Mouse (Mus musculus) brain, embryonic 18.5 days (tissue): ENCODE results near the gene Cyp2c23.

Source experiments
- DNase-seq: peaks from one replicate; pipeline ENCODE4 v3.0.0-alpha.2; 2012; ENCODE audit warnings: low read depth, low spot score

Cyp2c23 gene

GRCm38 (mm10) chr19:43972129-43972528, 56.9 kb downstream of the Cyp2c23 start:
- DNase-seq, result no peak

GRCm38 (mm10) chr19:43968436-43969026, 60.5 kb downstream of the Cyp2c23 start:
- no peak for DNase-seq

GRCm38 (mm10) chr19:43966481-43966880, 62.5 kb downstream of the Cyp2c23 start:
- no peak for DNase-seq

- no peak for DNase-seq
Measured at GRCm38 (mm10) chr19:43965496-43966085, 63.4 kb downstream of the Cyp2c23 start.

GRCm38 (mm10) chr19:43962795-43963194, 66.2 kb downstream of the Cyp2c23 start:
- no peak for DNase-seq

- no peak for DNase-seq
Measured at GRCm38 (mm10) chr19:43961185-43961584, 67.8 kb downstream of the Cyp2c23 start.

GRCm38 (mm10) chr19:43960014-43960413, 69.0 kb downstream of the Cyp2c23 start:
- no peak for DNase-seq

GRCm38 (mm10) chr19:43959162-43959561, 69.8 kb downstream of the Cyp2c23 start:
- DNase-seq, result no peak

- no peak for DNase-seq
Measured at GRCm38 (mm10) chr19:43957881-43958280, 71.1 kb downstream of the Cyp2c23 start.

GRCm38 (mm10) chr19:43957402-43957801, 71.6 kb downstream of the Cyp2c23 start:
- no peak for DNase-seq

- no peak for DNase-seq
Measured at GRCm38 (mm10) chr19:43955266-43955665, 73.7 kb downstream of the Cyp2c23 start.
